Mouse (Mus musculus) liver, adult 2 months (tissue): ENCODE data around the gene Napsa.

Source experiments
- CTCF ChIP-seq: fragments of 200-500 bp; IDR thresholded peaks from 2 replicates; pipeline ENCODE4 v1.5.1; 2011; ENCODE audit warnings: low read depth, low read length, control low read depth
- POLR2A ChIP-seq: fragments of 200-500 bp; IDR thresholded peaks from 2 replicates; pipeline ENCODE4 v1.6.1; 2011; ENCODE audit warnings: low read length, control low read depth; ENCODE audit not compliant: insufficient read depth; ENCODE audit errors: extremely low read depth

DNA sequence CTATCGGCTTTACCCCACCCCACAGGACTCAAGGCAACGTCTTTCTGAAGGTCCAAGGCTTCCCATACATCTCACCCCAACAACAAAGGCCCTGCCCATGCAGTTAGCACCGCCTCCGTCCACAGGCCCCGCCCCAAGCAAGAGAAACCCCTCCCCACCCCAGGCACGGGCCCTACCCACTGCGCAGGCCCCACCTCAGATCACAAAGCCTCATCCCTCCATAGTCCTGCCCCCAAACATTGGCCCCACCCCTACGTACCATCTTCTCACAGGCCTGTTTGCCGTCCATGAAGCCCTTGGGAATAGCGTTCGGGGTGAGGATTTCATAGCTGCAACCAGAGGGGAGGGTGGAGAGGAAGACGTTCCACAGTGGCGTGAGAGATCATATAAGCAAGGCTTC, 60.5 kb downstream of the Napsa start:
- TF ChIP-seq CTCF: no peak
- no peak for TF ChIP-seq POLR2A
